Mouse (Mus musculus): ENCODE data around the gene Msi1. TPM values are rescaled to one million over a fixed set of nuclear protein-coding genes. Genes with fewer than 3 reads are reported as not detected.
A peak's percentile ranks its signal among the peaks of the same experiment; 100 is the strongest.

The Msi1 gene
- polyA plus RNA-seq, 1 experiment from 2014 or later = 54.0 TPM

- peaks cover 5% of the 10 kb centered on the region for H3K36me3 ChIP-seq
- H3K4me1 ChIP-seq = peaks cover 22% of the 10 kb centered on the region
- no peak for DNase-seq (ENCODE audit: low spot score)
- no peaks in the 10 kb centered on the region for H3K9me3 ChIP-seq (replicated peaks)
- no peak overlapping the region for H3K27ac ChIP-seq
- H3K27me3 ChIP-seq (ENCODE audit: low read depth, poor library complexity, severe bottlenecking) = peaks cover 45% of the 10 kb centered on the region
- 24% methylated on average over 38 of the region's 38 CpGs for WGBS
- H3K4me3 ChIP-seq = peak overlapping the region; percentile 34
These were observed 53.2 kb downstream of the Msi1 start for GRCm38 (mm10) chr5:115482390-115483265.

GRCm38 (mm10) chr5:115483385-115483784, 54.0 kb downstream of the Msi1 start:
- WGBS = 20% methylated on average over 6 of the region's 6 CpGs
- Histone ChIP-seq H3K9me3 (replicated peaks) (no peaks in the 10 kb centered on the region), H3K4me3 (peak overlapping the region; percentile 34; the same call in 1 of the 2 replicates), H3K36me3 (peaks cover 5% of the 10 kb centered on the region), H3K4me1 (peaks cover 22% of the 10 kb centered on the region), H3K27ac (no peak overlapping the region), H3K27me3 (ENCODE audit: low read depth, poor library complexity, severe bottlenecking) (peaks cover 45% of the 10 kb centered on the region)
- no peak for DNase-seq (ENCODE audit: low spot score)

GRCm38 (mm10) chr5:115483947-115484920, 54.8 kb downstream of the Msi1 start, which contains the start of gene Sirt4:
TSS of gene Sirt4 (minus strand) at chr5:115484725.
- H3K4me3 ChIP-seq = peak within 1 kb of the TSS; percentile 53
- H3K4me1 ChIP-seq = peaks cover 22% of the 10 kb centered on the region
- H3K27ac ChIP-seq = peak within 1 kb of the TSS; percentile 81
- H3K36me3 ChIP-seq = peaks cover 5% of the 10 kb centered on the region
- H3K9me3 ChIP-seq (replicated peaks) = no peaks in the 10 kb centered on the region
- peaks cover 43% of the 10 kb centered on the region for H3K27me3 ChIP-seq (ENCODE audit: low read depth, poor library complexity, severe bottlenecking)
- peak; percentile 81 for DNase-seq (ENCODE audit: low spot score)
- 11% methylated on average over 30 of the region's 30 CpGs for WGBS

- Histone ChIP-seq H3K4me3 (peak overlapping the region; percentile 53), H3K27ac (no peak overlapping the region), H3K9me3 (replicated peaks) (no peaks in the 10 kb centered on the region), H3K4me1 (peaks cover 27% of the 10 kb centered on the region), H3K27me3 (ENCODE audit: low read depth, poor library complexity, severe bottlenecking) (peaks cover 36% of the 10 kb centered on the region), H3K36me3 (no peaks in the 10 kb centered on the region)
- no peak for DNase-seq (ENCODE audit: low spot score)
- WGBS = 64% methylated on average over 5 of the region's 5 CpGs
These were observed 55.6 kb downstream of the Msi1 start for GRCm38 (mm10) chr5:115484996-115485395.

- no peak for DNase-seq (ENCODE audit: low spot score)
- Histone ChIP-seq H3K27me3 (ENCODE audit: low read depth, poor library complexity, severe bottlenecking) (peaks cover 29% of the 10 kb centered on the region), H3K4me1 (peaks cover 21% of the 10 kb centered on the region), H3K9me3 (replicated peaks) (no peaks in the 10 kb centered on the region), H3K27ac (no peak overlapping the region), H3K36me3 (no peaks in the 10 kb centered on the region), H3K4me3 (no peak overlapping the region)
- WGBS = 88% methylated on average over 18 of the region's 18 CpGs
These were observed 56.2 kb downstream of the Msi1 start for GRCm38 (mm10) chr5:115485489-115486205.

GRCm38 (mm10) chr5:115486726-115487125, 57.3 kb downstream of the Msi1 start:
- peaks cover 29% of the 10 kb centered on the region for H3K4me1 ChIP-seq
- H3K27me3 ChIP-seq (ENCODE audit: low read depth, poor library complexity, severe bottlenecking) = peaks cover 19% of the 10 kb centered on the region
- no peaks in the 10 kb centered on the region for H3K36me3 ChIP-seq
- no peak for DNase-seq (ENCODE audit: low spot score)
- H3K27ac ChIP-seq = no peak overlapping the region
- no peak overlapping the region for H3K4me3 ChIP-seq
- WGBS = 54% methylated on average over 4 of the region's 4 CpGs
- H3K9me3 ChIP-seq (replicated peaks) = no peaks in the 10 kb centered on the region

- no peak for DNase-seq (ENCODE audit: low spot score)
- Histone ChIP-seq H3K27me3 (ENCODE audit: low read depth, poor library complexity, severe bottlenecking) (peaks cover 12% of the 10 kb centered on the region), H3K9me3 (replicated peaks) (no peaks in the 10 kb centered on the region), H3K4me3 (no peak overlapping the region), H3K27ac (no peak overlapping the region), H3K4me1 (peaks cover 32% of the 10 kb centered on the region), H3K36me3 (no peaks in the 10 kb centered on the region)
- WGBS = 89% methylated on average over 8 of the region's 8 CpGs
These were observed 58.0 kb downstream of the Msi1 start for GRCm38 (mm10) chr5:115487353-115487752.

- Histone ChIP-seq H3K27ac (no peak overlapping the region), H3K36me3 (no peaks in the 10 kb centered on the region), H3K9me3 (replicated peaks) (no peaks in the 10 kb centered on the region), H3K27me3 (ENCODE audit: low read depth, poor library complexity, severe bottlenecking) (peaks cover 5% of the 10 kb centered on the region), H3K4me1 (peaks cover 28% of the 10 kb centered on the region), H3K4me3 (no peak overlapping the region)
- no peak for DNase-seq (ENCODE audit: low spot score)
- 77% methylated on average over 9 of the region's 9 CpGs for WGBS
These were observed 58.7 kb downstream of the Msi1 start for GRCm38 (mm10) chr5:115487942-115488580.

- peaks cover 36% of the 10 kb centered on the region for H3K4me1 ChIP-seq
- H3K27ac ChIP-seq = peak overlapping the region; percentile 100
These were observed 59.7 kb downstream of the Msi1 start for GRCm38 (mm10) chr5:115488841-115489698.

GRCm38 (mm10) chr5:115489699-115490637, 60.6 kb downstream of the Msi1 start:
- Histone ChIP-seq H3K27me3 (ENCODE audit: low read depth, poor library complexity, severe bottlenecking) (no peaks in the 10 kb centered on the region), H3K4me3 (peak overlapping the region; percentile 47), H3K36me3 (no peaks in the 10 kb centered on the region), H3K27ac (peak overlapping the region; percentile 100), H3K9me3 (replicated peaks) (no peaks in the 10 kb centered on the region), H3K4me1 (peaks cover 31% of the 10 kb centered on the region)
- DNase-seq (ENCODE audit: low spot score) = peak; percentile 87
- under 1% methylated on average over 50 of the region's 50 CpGs for WGBS

More at GRCm38 (mm10) chr5:115488841-115489698, 59.7 kb downstream of the Msi1 start:
- Histone ChIP-seq H3K4me3 (peak overlapping the region; percentile 49), H3K27me3 (ENCODE audit: low read depth, poor library complexity, severe bottlenecking) (no peaks in the 10 kb centered on the region), H3K9me3 (replicated peaks) (no peaks in the 10 kb centered on the region), H3K36me3 (no peaks in the 10 kb centered on the region)
- peak; percentile 74 for DNase-seq (ENCODE audit: low spot score)
- WGBS = under 1% methylated on average over 38 of the region's 39 CpGs

All from limb, embryonic 10.5 days (tissue).